Mouse (Mus musculus): Measurements from ENCODE around the gene Rwdd2a. TPM values are rescaled to one million over a fixed set of nuclear protein-coding genes. Genes with fewer than 3 reads are reported as not detected.
"Not testable (repeated sequence)": the region's sequence is repeated elsewhere in the genome, so short reads cannot be mapped to it uniquely, and the experiment has no call there.

Gene Rwdd2a
- polyA plus RNA-seq, 1 experiment from 2014 or later, result 4.1 TPM

DNA sequence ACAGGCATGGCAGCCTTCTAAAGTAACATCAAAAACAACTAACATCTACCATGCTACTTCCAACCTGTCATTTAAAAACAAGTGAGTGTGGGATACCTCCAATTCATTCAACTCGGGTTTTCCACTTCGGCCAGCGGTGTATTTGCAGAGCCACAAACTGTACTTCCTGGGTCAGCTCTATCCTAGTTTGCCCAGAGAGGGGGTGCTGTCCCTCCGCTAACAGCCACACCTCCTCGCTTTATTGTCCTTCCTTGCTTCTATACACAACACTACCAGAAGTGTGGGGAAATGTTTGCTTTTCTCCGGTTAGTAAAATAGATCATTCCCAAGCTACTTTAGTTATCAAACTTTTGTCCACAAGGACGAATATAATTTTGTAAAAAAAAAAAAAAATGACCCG is 845 bp upstream of the Rwdd2a start:
- Histone ChIP-seq H3K27ac (no peak overlapping the region), H3K4me3 (peak overlapping the region; percentile 74), H3K9me3 (no peaks in the 10 kb centered on the region), H3K27me3 (ENCODE audit: poor library complexity, severe bottlenecking) (no peaks in the 10 kb centered on the region), H3K4me1 (peaks cover 22% of the 10 kb centered on the region), H3K36me3 (replicated peaks) (peaks cover 25% of the 10 kb centered on the region)
- DNase-seq (ENCODE audit: extremely low spot score, low spot score), result no peak
- WGBS, result 25% methylated on average over 8 of the region's 8 CpGs

DNA sequence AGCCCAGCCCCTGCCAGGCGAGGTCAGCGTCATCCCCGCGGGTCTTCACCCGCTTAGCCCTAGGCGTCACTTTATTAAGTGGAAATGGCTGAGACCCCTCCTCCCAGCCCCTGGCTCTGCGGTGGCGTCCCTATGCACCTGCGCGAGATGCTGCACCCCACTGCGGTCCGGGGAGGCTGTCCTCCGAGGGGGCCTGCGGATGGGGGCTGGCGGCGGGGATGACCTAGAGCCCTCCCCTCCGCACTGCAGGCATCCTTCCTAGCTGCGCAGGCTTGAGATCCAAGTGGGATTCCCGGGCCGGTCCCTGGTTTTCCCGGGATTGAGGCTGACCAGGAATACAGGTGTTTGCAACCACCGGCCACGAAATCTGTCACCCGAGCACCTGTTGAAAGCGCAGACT is 405 bp downstream of the Rwdd2a start:
- H3K4me1 ChIP-seq, result peaks cover 31% of the 10 kb centered on the region
- peak overlapping the region; percentile 74 for H3K4me3 ChIP-seq
- peaks cover 15% of the 10 kb centered on the region for H3K36me3 ChIP-seq (replicated peaks)
- no peak for DNase-seq (ENCODE audit: extremely low spot score, low spot score)
- no peaks in the 10 kb centered on the region for H3K9me3 ChIP-seq
- WGBS, result under 1% methylated on average over 25 of the region's 25 CpGs
- no peaks in the 10 kb centered on the region for H3K27me3 ChIP-seq (ENCODE audit: poor library complexity, severe bottlenecking)
- peak overlapping the region; percentile 83 for H3K27ac ChIP-seq

DNA sequence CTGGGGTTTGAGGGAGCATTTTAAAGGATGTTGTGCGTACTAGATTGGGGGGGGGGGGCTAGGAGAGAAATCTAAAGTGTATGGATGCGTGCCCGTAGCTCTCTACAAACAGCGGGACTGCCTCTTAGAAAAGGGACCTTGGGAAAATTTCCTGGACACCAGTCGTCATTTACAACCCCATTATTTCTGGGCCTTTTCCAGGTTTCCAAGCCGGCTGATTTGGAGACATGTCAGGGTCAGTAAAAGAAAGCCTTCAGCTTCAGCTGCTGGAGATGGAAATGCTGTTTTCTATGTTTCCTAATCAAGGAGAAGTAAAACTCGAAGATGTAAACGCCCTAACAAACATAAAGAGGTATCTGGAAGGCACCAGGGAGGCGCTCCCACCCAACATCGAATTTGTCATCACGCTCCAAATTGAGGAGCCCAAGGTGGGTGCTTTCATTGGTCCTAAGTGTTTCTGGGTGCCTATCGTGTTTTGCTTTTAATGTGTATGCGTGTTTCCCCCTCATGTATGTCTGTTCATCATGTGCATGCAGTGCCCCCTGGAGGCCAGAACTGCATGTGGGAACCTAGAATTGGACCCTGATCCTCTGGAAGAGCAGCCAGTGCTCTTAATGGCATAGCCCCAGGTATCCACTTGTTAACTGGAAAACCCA is 973 bp downstream of the Rwdd2a start:
- Histone ChIP-seq H3K27ac (no peak overlapping the region), H3K36me3 (replicated peaks) (peaks cover 14% of the 10 kb centered on the region), H3K4me3 (peak overlapping the region; percentile 74), H3K27me3 (ENCODE audit: poor library complexity, severe bottlenecking) (no peaks in the 10 kb centered on the region), H3K4me1 (peaks cover 35% of the 10 kb centered on the region), H3K9me3 (no peaks in the 10 kb centered on the region)
- WGBS, result 9% methylated on average over 13 of the region's 13 CpGs
- DNase-seq (ENCODE audit: extremely low spot score, low spot score), result peak; percentile 79

DNA sequence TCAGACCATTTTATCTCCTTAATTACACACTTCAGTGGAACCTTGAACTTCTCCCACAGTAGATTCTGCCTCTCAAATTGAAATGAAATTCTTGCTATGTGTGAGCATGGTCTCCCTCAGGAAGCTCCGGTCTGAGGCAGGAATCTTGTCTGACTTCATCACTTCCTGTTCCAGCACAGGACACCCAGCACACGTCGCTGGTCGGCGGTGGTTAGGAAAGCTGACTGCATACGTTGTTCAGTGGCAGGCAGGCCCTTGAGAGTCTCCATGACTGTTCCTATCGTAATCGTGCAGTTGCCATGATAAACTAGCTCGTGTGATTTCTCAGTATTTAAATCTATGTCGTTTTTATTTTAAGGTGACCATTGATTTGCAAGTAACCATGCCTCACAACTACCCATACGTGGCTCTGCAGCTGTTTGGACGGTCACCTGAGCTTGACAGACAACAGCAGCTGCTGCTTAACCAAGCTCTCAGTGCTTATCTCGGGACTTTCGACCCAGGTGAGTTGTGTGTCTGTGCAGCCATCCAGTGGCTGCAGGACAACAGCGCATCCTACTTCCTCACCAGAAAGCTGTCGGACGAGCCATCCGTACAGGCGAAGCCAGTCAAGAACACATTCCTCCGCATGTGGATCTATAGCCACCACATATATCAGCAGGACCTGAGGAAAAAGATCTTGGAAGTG is 2.0 kb downstream of the Rwdd2a start:
- H3K4me1 ChIP-seq, result peaks cover 35% of the 10 kb centered on the region
- peaks cover 10% of the 10 kb centered on the region for H3K36me3 ChIP-seq (replicated peaks)
- DNase-seq (ENCODE audit: extremely low spot score, low spot score), result no peak
- WGBS, result 89% methylated on average over 20 of the region's 20 CpGs
- no peak overlapping the region for H3K4me3 ChIP-seq
- no peaks in the 10 kb centered on the region for H3K9me3 ChIP-seq
- H3K27me3 ChIP-seq (ENCODE audit: poor library complexity, severe bottlenecking), result no peaks in the 10 kb centered on the region
- no peak overlapping the region for H3K27ac ChIP-seq

DNA sequence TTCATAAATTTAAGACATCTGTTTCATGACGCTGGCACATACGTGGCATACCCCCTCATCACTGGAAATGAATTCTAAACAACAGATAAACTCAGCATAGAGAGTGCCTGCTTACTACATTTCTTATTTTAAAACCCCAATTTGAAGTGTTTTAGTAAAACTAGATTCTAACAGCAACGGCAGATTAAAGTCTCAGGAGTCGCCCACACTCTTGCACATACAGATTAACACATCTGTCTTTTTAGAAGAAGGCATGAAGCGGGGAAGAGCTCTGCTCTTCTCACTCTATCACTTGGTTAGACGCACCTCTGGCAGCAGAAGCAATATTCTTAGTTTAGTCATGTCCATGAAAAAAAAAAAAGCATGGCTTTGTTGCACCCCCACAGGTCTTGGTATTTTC is 3.4 kb downstream of the Rwdd2a start:
- 92% methylated on average over 6 of the region's 6 CpGs for WGBS
- H3K36me3 ChIP-seq (replicated peaks), result no peaks in the 10 kb centered on the region
- no peaks in the 10 kb centered on the region for H3K27me3 ChIP-seq (ENCODE audit: poor library complexity, severe bottlenecking)
- DNase-seq (ENCODE audit: extremely low spot score, low spot score), result no peak
- H3K4me3 ChIP-seq, result no peak overlapping the region
- H3K9me3 ChIP-seq, result no peaks in the 10 kb centered on the region
- no peak overlapping the region for H3K27ac ChIP-seq
- peaks cover 35% of the 10 kb centered on the region for H3K4me1 ChIP-seq

DNA sequence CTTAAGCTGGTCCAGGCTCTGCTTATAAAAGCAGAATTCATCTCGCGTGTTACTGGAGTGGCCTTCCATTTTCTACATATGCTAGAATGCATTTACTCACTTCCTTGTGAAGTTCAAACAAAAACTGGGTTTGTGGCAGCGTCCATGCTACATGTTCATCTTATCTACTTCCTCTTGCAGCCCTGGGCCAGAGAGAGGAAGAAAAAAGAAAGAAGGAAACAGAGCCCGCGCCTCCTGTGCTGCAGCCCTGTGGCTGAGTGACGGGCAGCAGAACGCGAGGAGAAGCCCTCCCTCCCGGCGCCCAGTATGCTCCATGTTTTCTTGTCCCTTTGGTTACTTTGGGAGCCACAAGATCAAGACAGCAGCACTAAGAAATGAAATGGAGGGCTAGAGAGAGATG is 7.9 kb downstream of the Rwdd2a start:
- H3K27ac ChIP-seq, result no peak overlapping the region
- no peaks in the 10 kb centered on the region for H3K27me3 ChIP-seq (ENCODE audit: poor library complexity, severe bottlenecking)
- DNase-seq (ENCODE audit: extremely low spot score, low spot score), result no peak
- H3K36me3 ChIP-seq (replicated peaks), result no peaks in the 10 kb centered on the region
- no peaks in the 10 kb centered on the region for H3K9me3 ChIP-seq
- 96% methylated on average over 10 of the region's 10 CpGs for WGBS
- peaks cover 13% of the 10 kb centered on the region for H3K4me1 ChIP-seq
- H3K4me3 ChIP-seq, result no peak overlapping the region

DNA sequence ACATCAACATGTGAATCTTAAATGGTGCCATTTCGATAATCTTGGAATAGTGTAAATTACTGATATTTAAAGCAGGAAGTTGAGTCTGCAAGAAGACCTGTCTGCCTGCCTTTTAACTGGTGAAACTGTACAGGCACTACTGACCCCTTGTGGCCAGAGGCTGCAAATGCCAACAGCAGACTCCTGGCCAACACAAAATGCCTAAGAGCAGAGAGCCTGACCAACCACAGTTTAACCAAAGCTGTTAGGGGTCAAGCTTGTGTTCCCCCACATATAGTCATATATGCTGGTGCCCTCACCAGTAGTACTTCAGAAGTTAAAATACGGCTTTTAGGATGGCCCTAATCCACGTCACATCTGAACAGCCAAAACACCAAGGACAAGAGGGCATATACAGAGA is 11.9 kb downstream of the Rwdd2a start:
- no peaks in the 10 kb centered on the region for H3K36me3 ChIP-seq (replicated peaks)
- H3K9me3 ChIP-seq, result no peaks in the 10 kb centered on the region
- no peaks in the 10 kb centered on the region for H3K27me3 ChIP-seq (ENCODE audit: poor library complexity, severe bottlenecking)
- H3K4me3 ChIP-seq, result no peak overlapping the region
- 58% methylated on average over 3 of the region's 3 CpGs for WGBS
- DNase-seq (ENCODE audit: extremely low spot score, low spot score), result peak; percentile 56
- H3K27ac ChIP-seq, result no peak overlapping the region
- no peaks in the 10 kb centered on the region for H3K4me1 ChIP-seq

DNA sequence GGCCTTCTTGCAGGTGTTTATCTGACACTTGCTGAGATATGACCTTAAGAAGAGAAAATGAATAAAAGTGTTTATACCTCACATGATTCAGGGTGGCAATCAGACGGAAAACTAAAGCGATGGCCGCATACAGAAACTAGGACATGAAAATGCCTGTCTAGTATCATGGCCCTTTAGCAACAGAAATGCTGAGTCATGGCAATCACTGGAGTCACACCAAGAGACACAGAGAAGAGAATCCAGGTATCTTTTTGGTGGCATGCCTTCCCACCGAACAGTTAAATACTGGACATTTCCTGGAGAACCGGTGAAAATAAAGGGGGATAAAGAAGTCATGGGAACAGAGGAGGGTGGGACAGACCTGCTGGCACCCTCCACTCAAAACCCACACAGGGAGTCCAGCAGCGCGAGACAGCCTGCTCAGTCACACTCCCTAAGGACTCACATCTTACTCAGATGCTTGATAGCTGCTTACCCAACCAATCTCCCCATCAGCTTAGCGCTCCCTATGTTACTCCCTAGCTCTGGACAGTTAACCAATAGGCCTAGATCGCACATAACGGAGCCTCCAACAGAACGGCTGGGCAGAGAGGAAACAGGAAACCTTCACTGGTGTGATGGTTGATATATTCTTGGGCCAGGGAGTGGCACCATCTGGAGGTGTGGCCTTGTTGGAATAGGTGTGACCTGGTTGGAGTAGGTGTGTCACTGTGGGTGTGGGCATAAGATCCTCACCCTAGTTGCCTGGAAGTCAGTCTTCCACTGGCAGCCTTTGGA is 15.4 kb downstream of the Rwdd2a start:
- Histone ChIP-seq H3K9me3 (no peaks in the 10 kb centered on the region), H3K4me3 (no peak overlapping the region), H3K27me3 (ENCODE audit: poor library complexity, severe bottlenecking) (no peaks in the 10 kb centered on the region), H3K4me1 (no peaks in the 10 kb centered on the region), H3K27ac (no peak overlapping the region), H3K36me3 (replicated peaks) (no peaks in the 10 kb centered on the region)
- no peak for DNase-seq (ENCODE audit: extremely low spot score, low spot score)
- 92% methylated on average over 11 of the region's 11 CpGs for WGBS

DNA sequence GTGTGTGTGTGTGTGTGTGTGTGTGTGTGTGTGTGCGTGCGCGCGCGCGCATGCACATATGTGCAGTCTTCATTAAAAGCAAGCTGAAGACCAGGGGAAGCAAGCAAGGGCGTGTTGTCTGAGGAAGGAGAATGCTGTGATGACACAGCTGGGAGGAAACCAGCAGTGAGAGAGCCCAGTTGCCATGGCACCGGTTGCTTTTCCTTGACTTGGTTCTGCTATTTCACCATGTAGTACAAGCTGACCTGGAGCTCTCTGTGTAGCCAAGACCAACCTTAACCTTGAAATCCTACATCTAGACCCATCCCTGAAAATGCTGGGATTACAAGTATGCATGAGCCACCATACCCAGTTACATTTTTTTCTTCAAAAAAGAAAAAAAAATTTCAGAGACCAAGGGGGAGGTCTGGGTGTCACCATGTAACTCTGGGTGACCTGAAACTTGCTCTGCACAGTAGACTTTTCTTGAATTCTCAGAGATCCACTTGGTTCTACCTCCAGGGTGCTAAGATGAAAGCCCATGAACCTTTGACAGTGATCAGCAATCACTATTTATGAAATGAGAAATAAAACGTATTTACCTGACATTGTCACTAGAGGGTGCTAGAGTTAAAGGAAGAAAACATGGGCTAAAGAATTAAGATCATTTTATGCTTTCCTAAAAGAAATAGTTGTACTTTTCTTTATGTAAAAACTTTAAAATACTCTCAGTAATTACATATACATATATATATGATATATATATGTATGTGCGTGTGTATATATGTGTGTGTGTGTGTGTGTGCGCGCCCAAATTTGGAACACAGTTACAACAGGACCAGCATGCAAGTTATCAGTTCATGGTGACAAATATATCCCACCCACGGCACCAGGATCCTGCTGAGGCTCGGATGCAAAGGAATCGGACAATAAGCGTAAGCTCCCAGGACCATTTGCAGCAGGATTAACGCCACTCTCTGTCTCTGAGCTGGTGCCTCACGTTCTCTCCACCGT is 21.2 kb downstream of the Rwdd2a start:
- WGBS, result 80% methylated on average over 19 of the region's 19 CpGs
- Histone ChIP-seq H3K9me3 (0 out of 2 replicates have a peak, but pooled peaks cover 2% of the 10 kb centered on the region), H3K27me3 (ENCODE audit: poor library complexity, severe bottlenecking) (no peaks in the 10 kb centered on the region), H3K4me3 (no peak overlapping the region), H3K4me1 (no peaks in the 10 kb centered on the region), H3K36me3 (replicated peaks) (no peaks in the 10 kb centered on the region), H3K27ac (no peak overlapping the region)
- no peak for DNase-seq (ENCODE audit: extremely low spot score, low spot score)

DNA sequence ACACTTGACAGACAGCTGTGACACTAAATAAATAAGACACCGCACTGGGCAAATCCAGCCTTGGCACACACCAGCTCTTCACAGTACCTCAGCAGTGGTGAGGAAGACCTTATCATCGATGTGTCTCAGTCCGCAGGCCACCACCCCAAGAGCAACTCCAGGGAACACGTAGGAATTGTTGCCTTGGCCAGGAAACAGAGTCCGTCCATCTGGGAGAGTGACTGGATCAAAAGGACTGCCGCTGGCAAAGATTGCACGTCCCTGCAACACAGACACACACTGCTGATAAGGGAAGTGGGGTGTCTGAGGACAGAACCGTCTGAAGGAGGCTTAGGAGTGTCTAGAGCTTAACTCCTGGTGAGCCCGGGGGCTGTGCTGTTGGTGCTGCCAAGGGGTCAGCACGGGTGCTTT is 22.6 kb downstream of the Rwdd2a start:
- H3K9me3 ChIP-seq; DNase-seq (ENCODE audit: extremely low spot score, low spot score); H3K4me3 ChIP-seq; H3K36me3 ChIP-seq (replicated peaks); H3K27me3 ChIP-seq (ENCODE audit: poor library complexity, severe bottlenecking); H3K27ac ChIP-seq; H3K4me1 ChIP-seq: not testable (repeated sequence)
- WGBS, result 81% methylated on average over 10 of the region's 10 CpGs

DNA sequence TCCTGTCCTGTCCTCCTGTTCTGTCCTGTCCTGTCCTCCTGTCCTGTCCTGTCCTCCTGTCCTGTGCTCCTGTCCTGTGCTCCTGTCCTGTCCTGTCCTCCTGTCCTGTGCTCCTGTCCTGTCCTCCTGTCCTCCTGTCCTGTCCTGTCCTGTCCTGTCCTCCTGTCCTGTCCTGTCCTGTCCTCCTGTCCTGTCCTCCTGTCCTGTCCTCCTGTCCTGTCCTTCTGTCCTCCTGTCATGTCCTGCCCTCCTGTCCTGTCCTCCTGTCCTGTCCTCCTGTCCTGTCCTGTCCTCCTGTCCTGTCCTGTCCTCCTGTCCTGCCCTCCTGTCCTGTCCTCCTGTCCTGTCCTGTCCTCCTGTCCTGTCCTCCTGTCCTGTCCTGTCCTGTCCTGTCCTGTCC is 25.2 kb downstream of the Rwdd2a start:
- not testable (repeated sequence) for H3K27ac ChIP-seq; H3K4me3 ChIP-seq; H3K9me3 ChIP-seq; DNase-seq (ENCODE audit: extremely low spot score, low spot score); H3K36me3 ChIP-seq (replicated peaks); H3K4me1 ChIP-seq; H3K27me3 ChIP-seq (ENCODE audit: poor library complexity, severe bottlenecking)

DNA sequence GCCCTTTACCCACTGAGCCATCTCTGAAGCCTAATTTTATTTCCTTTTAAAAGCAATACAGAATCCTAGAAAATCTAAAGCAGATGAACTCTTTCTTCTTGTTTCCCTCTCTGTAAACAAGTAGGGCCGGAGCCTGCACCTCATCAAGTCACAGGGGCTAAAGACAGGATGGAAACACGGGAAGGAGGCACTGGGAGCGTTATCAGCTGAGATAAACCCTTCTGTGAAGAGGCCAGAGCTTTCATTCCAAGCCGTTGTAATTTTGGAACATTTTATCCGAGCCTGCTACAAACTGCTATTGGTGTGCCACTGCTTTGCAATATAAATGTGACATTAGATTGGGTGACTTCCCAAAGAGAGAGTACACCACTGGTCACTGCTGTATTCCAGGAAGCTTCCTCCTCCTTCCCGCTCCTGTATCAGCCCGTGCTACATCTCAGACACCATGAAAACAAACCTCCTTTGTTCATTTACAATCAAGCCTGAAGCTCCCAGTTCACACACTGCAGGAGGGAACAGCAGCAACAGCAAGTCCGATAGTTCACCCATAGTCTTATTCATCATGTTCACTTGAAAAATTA is 28.0 kb downstream of the Rwdd2a start:
- no peak for DNase-seq (ENCODE audit: extremely low spot score, low spot score)
- no peaks in the 10 kb centered on the region for H3K36me3 ChIP-seq (replicated peaks)

More for the DNA sequence above, 28.0 kb downstream of the Rwdd2a start:
- WGBS, result 60% methylated on average over 8 of the region's 8 CpGs
- Histone ChIP-seq H3K4me3 (no peak overlapping the region), H3K4me1 (no peaks in the 10 kb centered on the region; the same call in 1 of the 2 replicates), H3K27me3 (ENCODE audit: poor library complexity, severe bottlenecking) (no peaks in the 10 kb centered on the region), H3K27ac (0 out of 2 replicates have a peak overlapping the region, but pooled peaks have one; percentile 15), H3K9me3 (0 out of 2 replicates have a peak, but pooled peaks cover 2% of the 10 kb centered on the region)
